Mouse (Mus musculus): ENCODE measurements at regions not wholly inside any gene's neighbourhood (a gene's known extent, or its start where the extent isn't known, plus 50 kb on each side); places are given as distances from the start of the nearest gene placed in this dataset.

- Histone ChIP-seq H3K4me1 (ENCODE audit: control insufficient read depth, insufficient read depth, low read length) (no peaks in the 10 kb centered on the region), H3K9ac (ENCODE audit: low read depth, poor library complexity, severe bottlenecking) (no peak overlapping the region), H3K36me3 (ENCODE audit: control insufficient read depth, insufficient read depth, low read length, poor library complexity, severe bottlenecking) (no peaks in the 10 kb centered on the region), H3K27me3 (ENCODE audit: control insufficient read depth, insufficient read depth, low read length, poor library complexity, severe bottlenecking) (no peaks in the 10 kb centered on the region), H3K9me3 (replicated peaks; ENCODE audit: control insufficient read depth, insufficient read depth, low read length, poor library complexity, severe bottlenecking) (no peaks in the 10 kb centered on the region), H3K27ac (ENCODE audit: insufficient read depth, low read length) (no peak overlapping the region), H3K4me3 (ENCODE audit: low read depth, low read length) (no peak overlapping the region)
- TF ChIP-seq POLR2A (IDR thresholded peaks at IDR 0.05; ENCODE audit: insufficient read depth, low read length) (no peak), EP300 (IDR thresholded peaks at IDR 0.05; ENCODE audit: insufficient read depth, low read depth, low read length) (no peak), CTCF (IDR thresholded peaks at IDR 0.05; ENCODE audit: low read depth, low read length) (no peak)
These were observed 158.0 kb upstream of the Creb1 start for GRCm38 (mm10) chr1:64374286-64375071.

GRCm38 (mm10) chr1:64364095-64364494 lies 168.3 kb upstream of the Creb1 start:
- no peak overlapping the region for H3K4me3 ChIP-seq (ENCODE audit: low read depth, low read length)
- no peak overlapping the region for H3K27ac ChIP-seq (ENCODE audit: insufficient read depth, low read length)
- H3K27me3 ChIP-seq (ENCODE audit: control insufficient read depth, insufficient read depth, low read length, poor library complexity, severe bottlenecking): no peaks in the 10 kb centered on the region
- no peak for TF ChIP-seq CTCF (IDR thresholded peaks at IDR 0.05; ENCODE audit: low read depth, low read length)
- TF ChIP-seq POLR2A (IDR thresholded peaks at IDR 0.05; ENCODE audit: insufficient read depth, low read length): no peak
- TF ChIP-seq EP300 (IDR thresholded peaks at IDR 0.05; ENCODE audit: insufficient read depth, low read depth, low read length): no peak
- H3K9me3 ChIP-seq (replicated peaks; ENCODE audit: control insufficient read depth, insufficient read depth, low read length, poor library complexity, severe bottlenecking): no peaks in the 10 kb centered on the region
- H3K9ac ChIP-seq (ENCODE audit: low read depth, poor library complexity, severe bottlenecking): no peak overlapping the region
- H3K36me3 ChIP-seq (ENCODE audit: control insufficient read depth, insufficient read depth, low read length, poor library complexity, severe bottlenecking): no peaks in the 10 kb centered on the region
- no peaks in the 10 kb centered on the region for H3K4me1 ChIP-seq (ENCODE audit: control insufficient read depth, insufficient read depth, low read length)

GRCm38 (mm10) chr1:64361959-64362638 lies 170.3 kb upstream of the Creb1 start:
- Histone ChIP-seq H3K36me3 (ENCODE audit: control insufficient read depth, insufficient read depth, low read length, poor library complexity, severe bottlenecking) (no peaks in the 10 kb centered on the region), H3K9ac (ENCODE audit: low read depth, poor library complexity, severe bottlenecking) (no peak overlapping the region), H3K4me3 (ENCODE audit: low read depth, low read length) (no peak overlapping the region), H3K27ac (ENCODE audit: insufficient read depth, low read length) (no peak overlapping the region), H3K27me3 (ENCODE audit: control insufficient read depth, insufficient read depth, low read length, poor library complexity, severe bottlenecking) (no peaks in the 10 kb centered on the region; the same call in 1 of the 2 replicates), H3K4me1 (ENCODE audit: control insufficient read depth, insufficient read depth, low read length) (no peaks in the 10 kb centered on the region), H3K9me3 (replicated peaks; ENCODE audit: control insufficient read depth, insufficient read depth, low read length, poor library complexity, severe bottlenecking) (no peaks in the 10 kb centered on the region)
- no peak for TF ChIP-seq EP300 (IDR thresholded peaks at IDR 0.05; ENCODE audit: insufficient read depth, low read depth, low read length)
- TF ChIP-seq POLR2A (IDR thresholded peaks at IDR 0.05; ENCODE audit: insufficient read depth, low read length): no peak
- TF ChIP-seq CTCF (IDR thresholded peaks at IDR 0.05; ENCODE audit: low read depth, low read length): no peak

- no peaks in the 10 kb centered on the region for H3K36me3 ChIP-seq (ENCODE audit: control insufficient read depth, insufficient read depth, low read length, poor library complexity, severe bottlenecking)
- no peaks in the 10 kb centered on the region for H3K4me1 ChIP-seq (ENCODE audit: control insufficient read depth, insufficient read depth, low read length)
- no peak overlapping the region for H3K27ac ChIP-seq (ENCODE audit: insufficient read depth, low read length)
- no peaks in the 10 kb centered on the region for H3K27me3 ChIP-seq (ENCODE audit: control insufficient read depth, insufficient read depth, low read length, poor library complexity, severe bottlenecking)
- H3K9ac ChIP-seq (ENCODE audit: low read depth, poor library complexity, severe bottlenecking): no peak overlapping the region
- TF ChIP-seq CTCF (IDR thresholded peaks at IDR 0.05; ENCODE audit: low read depth, low read length) (no peak), EP300 (IDR thresholded peaks at IDR 0.05; ENCODE audit: insufficient read depth, low read depth, low read length) (no peak), POLR2A (IDR thresholded peaks at IDR 0.05; ENCODE audit: insufficient read depth, low read length) (no peak)
- no peak overlapping the region for H3K4me3 ChIP-seq (ENCODE audit: low read depth, low read length)
- H3K9me3 ChIP-seq (replicated peaks; ENCODE audit: control insufficient read depth, insufficient read depth, low read length, poor library complexity, severe bottlenecking): no peaks in the 10 kb centered on the region
These were observed 189.2 kb upstream of the Creb1 start for GRCm38 (mm10) chr1:64343268-64343667.

GRCm38 (mm10) chr1:64341596-64341995 lies 190.8 kb upstream of the Creb1 start:
- H3K36me3 ChIP-seq (ENCODE audit: control insufficient read depth, insufficient read depth, low read length, poor library complexity, severe bottlenecking): no peaks in the 10 kb centered on the region
- H3K27me3 ChIP-seq (ENCODE audit: control insufficient read depth, insufficient read depth, low read length, poor library complexity, severe bottlenecking): no peaks in the 10 kb centered on the region
- TF ChIP-seq CTCF (IDR thresholded peaks at IDR 0.05; ENCODE audit: low read depth, low read length) (no peak), POLR2A (IDR thresholded peaks at IDR 0.05; ENCODE audit: insufficient read depth, low read length) (no peak), EP300 (IDR thresholded peaks at IDR 0.05; ENCODE audit: insufficient read depth, low read depth, low read length) (no peak)
- H3K9me3 ChIP-seq (replicated peaks; ENCODE audit: control insufficient read depth, insufficient read depth, low read length, poor library complexity, severe bottlenecking): no peaks in the 10 kb centered on the region
- no peaks in the 10 kb centered on the region for H3K4me1 ChIP-seq (ENCODE audit: control insufficient read depth, insufficient read depth, low read length)
- H3K4me3 ChIP-seq (ENCODE audit: low read depth, low read length): no peak overlapping the region
- no peak overlapping the region for H3K27ac ChIP-seq (ENCODE audit: insufficient read depth, low read length)
- H3K9ac ChIP-seq (ENCODE audit: low read depth, poor library complexity, severe bottlenecking): no peak overlapping the region

- no peak for TF ChIP-seq CTCF (IDR thresholded peaks at IDR 0.05; ENCODE audit: low read depth, low read length)
- no peak for TF ChIP-seq POLR2A (IDR thresholded peaks at IDR 0.05; ENCODE audit: insufficient read depth, low read length)
- no peak for TF ChIP-seq EP300 (IDR thresholded peaks at IDR 0.05; ENCODE audit: insufficient read depth, low read depth, low read length)
- Histone ChIP-seq H3K27ac (ENCODE audit: insufficient read depth, low read length) (no peak overlapping the region), H3K36me3 (ENCODE audit: control insufficient read depth, insufficient read depth, low read length, poor library complexity, severe bottlenecking) (no peaks in the 10 kb centered on the region), H3K27me3 (ENCODE audit: control insufficient read depth, insufficient read depth, low read length, poor library complexity, severe bottlenecking) (no peaks in the 10 kb centered on the region), H3K4me1 (ENCODE audit: control insufficient read depth, insufficient read depth, low read length) (no peaks in the 10 kb centered on the region), H3K9me3 (replicated peaks; ENCODE audit: control insufficient read depth, insufficient read depth, low read length, poor library complexity, severe bottlenecking) (no peaks in the 10 kb centered on the region), H3K9ac (ENCODE audit: low read depth, poor library complexity, severe bottlenecking) (no peak overlapping the region), H3K4me3 (ENCODE audit: low read depth, low read length) (no peak overlapping the region)
These were observed 193.9 kb upstream of the Creb1 start for GRCm38 (mm10) chr1:64338575-64338961.

Measured in ES-Bruce4 (cell line).